Mouse (Mus musculus): ENCODE data around the gene Mindy4. TPM values are rescaled to one million over a fixed set of nuclear protein-coding genes. Genes with fewer than 3 reads are reported as not detected.

Gene Mindy4
- polyA plus RNA-seq (2015; fragmentation: Nextera tagmentation; extraction: Ambion mirVana) = 17.0 and 19.3 TPM in 2 replicates

GRCm38 (mm10) chr6:55202913-55203910 is at the start of gene Mindy4:
Gene Mindy4 (plus strand): TSS chr6:55203383.
- H3K27me3 ChIP-seq (ENCODE audit: insufficient read depth, low read length) = no peaks in the 10 kb centered on the region
- H3K9me3 ChIP-seq (ENCODE audit: low read length) = no peaks in the 10 kb centered on the region
- 4% methylated on average over 33 of the region's 33 CpGs for WGBS
- peaks cover 12% of the 10 kb centered on the region; the same call in 1 of the 2 replicates for H3K4me1 ChIP-seq (ENCODE audit: insufficient read depth, low read length)
- H3K27ac ChIP-seq (ENCODE audit: low read length) = peak within 1 kb of the TSS; percentile 90
- ATAC-seq (ENCODE audit: low FRiP score, low TSS enrichment) = peak; percentile 97
- H3K36me3 ChIP-seq (ENCODE audit: insufficient read depth, low read length) = no peaks in the 10 kb centered on the region
- H3K4me3 ChIP-seq (ENCODE audit: low read length) = peak within 1 kb of the TSS; percentile 64
- peak within 1 kb of the TSS; percentile 72 for H3K9ac ChIP-seq (replicated peaks; ENCODE audit: low read length)
- peak within 1 kb of the TSS; percentile 64 for H3K4me2 ChIP-seq (replicated peaks; ENCODE audit: low read depth, low read length)

GRCm38 (mm10) chr6:55159256-55159655 is 43.9 kb upstream of the Mindy4 start:
- Histone ChIP-seq H3K36me3 (ENCODE audit: insufficient read depth, low read length) (no peaks in the 10 kb centered on the region), H3K9me3 (ENCODE audit: low read length) (no peaks in the 10 kb centered on the region), H3K4me2 (replicated peaks; ENCODE audit: low read depth, low read length) (no peak overlapping the region), H3K27me3 (ENCODE audit: insufficient read depth, low read length) (no peaks in the 10 kb centered on the region), H3K27ac (ENCODE audit: low read length) (no peak overlapping the region), H3K4me3 (ENCODE audit: low read length) (no peak overlapping the region), H3K4me1 (ENCODE audit: insufficient read depth, low read length) (no peaks in the 10 kb centered on the region), H3K9ac (replicated peaks; ENCODE audit: low read length) (no peak overlapping the region)
- WGBS = 55% methylated on average over 1 of the region's 1 CpGs
- no peak for ATAC-seq (ENCODE audit: low FRiP score, low TSS enrichment)

- Histone ChIP-seq H3K9ac (replicated peaks; ENCODE audit: low read length) (no peak overlapping the region), H3K36me3 (ENCODE audit: insufficient read depth, low read length) (no peaks in the 10 kb centered on the region), H3K27ac (ENCODE audit: low read length) (no peak overlapping the region), H3K9me3 (ENCODE audit: low read length) (no peaks in the 10 kb centered on the region), H3K4me1 (ENCODE audit: insufficient read depth, low read length) (no peaks in the 10 kb centered on the region), H3K4me2 (replicated peaks; ENCODE audit: low read depth, low read length) (no peak overlapping the region), H3K4me3 (ENCODE audit: low read length) (no peak overlapping the region), H3K27me3 (ENCODE audit: insufficient read depth, low read length) (no peaks in the 10 kb centered on the region)
- ATAC-seq (ENCODE audit: low FRiP score, low TSS enrichment) = no peak
- 73% methylated on average over 5 of the region's 5 CpGs for WGBS
These were observed 41.8 kb upstream of the Mindy4 start for GRCm38 (mm10) chr6:55161311-55161761.

- no peak overlapping the region for H3K4me2 ChIP-seq (replicated peaks; ENCODE audit: low read depth, low read length)
- ATAC-seq (ENCODE audit: low FRiP score, low TSS enrichment) = no peak
- 79% methylated on average over 8 of the region's 8 CpGs for whole genome bisulfite sequencing
- H3K9ac ChIP-seq (replicated peaks; ENCODE audit: low read length) = no peak overlapping the region
- H3K27me3 ChIP-seq (ENCODE audit: insufficient read depth, low read length) = no peaks in the 10 kb centered on the region
- H3K4me3 ChIP-seq (ENCODE audit: low read length) = no peak overlapping the region
- H3K4me1 ChIP-seq (ENCODE audit: insufficient read depth, low read length) = no peaks in the 10 kb centered on the region
- H3K27ac ChIP-seq (ENCODE audit: low read length) = no peak overlapping the region
- no peaks in the 10 kb centered on the region for H3K9me3 ChIP-seq (ENCODE audit: low read length)
- H3K36me3 ChIP-seq (ENCODE audit: insufficient read depth, low read length) = no peaks in the 10 kb centered on the region
These were observed 40.1 kb upstream of the Mindy4 start for GRCm38 (mm10) chr6:55163046-55163584.

- no peaks in the 10 kb centered on the region for H3K27me3 ChIP-seq (ENCODE audit: insufficient read depth, low read length)
- H3K27ac ChIP-seq (ENCODE audit: low read length) = no peak overlapping the region
- WGBS = 46% methylated on average over 7 of the region's 7 CpGs
- no peak overlapping the region for H3K4me3 ChIP-seq (ENCODE audit: low read length)
- H3K4me1 ChIP-seq (ENCODE audit: insufficient read depth, low read length) = no peaks in the 10 kb centered on the region
- no peak overlapping the region for H3K9ac ChIP-seq (replicated peaks; ENCODE audit: low read length)
- H3K4me2 ChIP-seq (replicated peaks; ENCODE audit: low read depth, low read length) = 0 out of 2 replicates have a peak overlapping the region, but pooled peaks have one; percentile 3
- no peaks in the 10 kb centered on the region for H3K9me3 ChIP-seq (ENCODE audit: low read length)
- H3K36me3 ChIP-seq (ENCODE audit: insufficient read depth, low read length) = no peaks in the 10 kb centered on the region
- ATAC-seq (ENCODE audit: low FRiP score, low TSS enrichment) = peak; percentile 77
These were observed 36.3 kb upstream of the Mindy4 start for GRCm38 (mm10) chr6:55166777-55167463.

GRCm38 (mm10) chr6:55169818-55170217 is 33.4 kb upstream of the Mindy4 start:
- no peak overlapping the region for H3K4me3 ChIP-seq (ENCODE audit: low read length)
- no peak overlapping the region for H3K4me2 ChIP-seq (replicated peaks; ENCODE audit: low read depth, low read length)
- no peak overlapping the region for H3K27ac ChIP-seq (ENCODE audit: low read length)
- no peak for ATAC-seq (ENCODE audit: low FRiP score, low TSS enrichment)
- no peaks in the 10 kb centered on the region for H3K27me3 ChIP-seq (ENCODE audit: insufficient read depth, low read length)
- no peaks in the 10 kb centered on the region for H3K9me3 ChIP-seq (ENCODE audit: low read length)
- 74% methylated on average over 5 of the region's 5 CpGs for WGBS
- no peaks in the 10 kb centered on the region for H3K36me3 ChIP-seq (ENCODE audit: insufficient read depth, low read length)
- no peak overlapping the region for H3K9ac ChIP-seq (replicated peaks; ENCODE audit: low read length)
- peaks cover 9% of the 10 kb centered on the region; the same call in 1 of the 2 replicates for H3K4me1 ChIP-seq (ENCODE audit: insufficient read depth, low read length)

- Histone ChIP-seq H3K9ac (replicated peaks; ENCODE audit: low read length) (no peak overlapping the region), H3K4me3 (ENCODE audit: low read length) (no peak overlapping the region), H3K27ac (ENCODE audit: low read length) (no peak overlapping the region), H3K27me3 (ENCODE audit: insufficient read depth, low read length) (no peaks in the 10 kb centered on the region), H3K4me1 (ENCODE audit: insufficient read depth, low read length) (peaks cover 23% of the 10 kb centered on the region), H3K4me2 (replicated peaks; ENCODE audit: low read depth, low read length) (no peak overlapping the region), H3K9me3 (ENCODE audit: low read length) (no peaks in the 10 kb centered on the region), H3K36me3 (ENCODE audit: insufficient read depth, low read length) (no peaks in the 10 kb centered on the region)
- no peak for ATAC-seq (ENCODE audit: low FRiP score, low TSS enrichment)
- 57% methylated on average over 4 of the region's 4 CpGs for WGBS
These were observed 31.5 kb upstream of the Mindy4 start for GRCm38 (mm10) chr6:55171638-55172037.

- H3K4me3 ChIP-seq (ENCODE audit: low read length) = no peak overlapping the region
- no peaks in the 10 kb centered on the region for H3K27me3 ChIP-seq (ENCODE audit: insufficient read depth, low read length)
- H3K9ac ChIP-seq (replicated peaks; ENCODE audit: low read length) = no peak overlapping the region
- H3K4me2 ChIP-seq (replicated peaks; ENCODE audit: low read depth, low read length) = no peak overlapping the region
- H3K36me3 ChIP-seq (ENCODE audit: insufficient read depth, low read length) = no peaks in the 10 kb centered on the region
- 65% methylated on average over 10 of the region's 10 CpGs for whole genome bisulfite sequencing
- no peak overlapping the region for H3K27ac ChIP-seq (ENCODE audit: low read length)
- H3K9me3 ChIP-seq (ENCODE audit: low read length) = no peaks in the 10 kb centered on the region
- peaks cover 23% of the 10 kb centered on the region for H3K4me1 ChIP-seq (ENCODE audit: insufficient read depth, low read length)
- ATAC-seq (ENCODE audit: low FRiP score, low TSS enrichment) = no peak
These were observed 30.0 kb upstream of the Mindy4 start for GRCm38 (mm10) chr6:55173171-55173570.

- 15% methylated on average over 3 of the region's 3 CpGs for WGBS
- no peaks in the 10 kb centered on the region for H3K9me3 ChIP-seq (ENCODE audit: low read length)
- no peak for ATAC-seq (ENCODE audit: low FRiP score, low TSS enrichment)
- no peak overlapping the region; the same call in 1 of the 2 replicates for H3K27ac ChIP-seq (ENCODE audit: low read length)
- no peak overlapping the region for H3K9ac ChIP-seq (replicated peaks; ENCODE audit: low read length)
- no peaks in the 10 kb centered on the region for H3K36me3 ChIP-seq (ENCODE audit: insufficient read depth, low read length)
- H3K4me1 ChIP-seq (ENCODE audit: insufficient read depth, low read length) = peaks cover 23% of the 10 kb centered on the region
- no peaks in the 10 kb centered on the region for H3K27me3 ChIP-seq (ENCODE audit: insufficient read depth, low read length)
- H3K4me2 ChIP-seq (replicated peaks; ENCODE audit: low read depth, low read length) = no peak overlapping the region
- no peak overlapping the region for H3K4me3 ChIP-seq (ENCODE audit: low read length)
These were observed 29.2 kb upstream of the Mindy4 start for GRCm38 (mm10) chr6:55173941-55174349.

All from kidney, embryonic 16.5 days (tissue).